8 mouse cellular contexts compared by ENCODE assay signal in genomic region chr14:53935336-53935735, GRCm38 (mm10).
A peak's percentile ranks its signal among the peaks of the same experiment; 100 is the strongest.
DNase-seq lines count a peak whose midpoint lies in the region; TF ChIP-seq lines count a peak whose summit lies in the region.
"Not testable (repeated sequence)": the region's sequence is repeated elsewhere in the genome, so short reads cannot be mapped to it uniquely, and the experiment has no call there.

No protein-coding gene starts in this region.

- H3K4me3 ChIP-seq in cerebellum, adult 2 months (replicated peaks; ENCODE audit: insufficient read depth, low read depth, low read length); gastrocnemius, adult 2 months; thymus, adult 2 months (ENCODE audit: control insufficient read depth, insufficient read depth, low read length): not testable (repeated sequence)

- not testable (repeated sequence) for H3K27me3 ChIP-seq in cerebellum, adult 2 months (ENCODE audit: control insufficient read depth, insufficient read depth, low read length); thymus, adult 2 months (ENCODE audit: control insufficient read depth, insufficient read depth, low read length)

- DNase-seq in CD8-positive naive resting alpha-beta T cell, adult 2 months (ENCODE audit: low read depth in 2 of 2, low spot score in 2 of 2) = peak; percentile 60 to 66
- peak; percentile 57 to 68 for DNase-seq in cerebellum, adult 2 months
- peak; percentile 56 for DNase-seq in gastrocnemius, adult 2 months
- DNase-seq in heart, postnatal 36 days = peak; percentile 59 to 62
- DNase-seq in layer of hippocampus, adult 8-10 months (ENCODE audit: low spot score in 2 of 2) = peak; percentile 58 to 79
- DNase-seq in left cerebral cortex, postnatal 36 days (ENCODE audit: low spot score in 2 of 2) = peak; percentile 72 to 74
- peak; percentile 59 for DNase-seq in right cerebral cortex, adult 18-20 months
- peak; percentile 67 for DNase-seq in thymus, adult 2 months

- not testable (repeated sequence) for H3K4me1 ChIP-seq in cerebellum, adult 2 months (ENCODE audit: control insufficient read depth, insufficient read depth, low read length); thymus, adult 2 months (replicated peaks; ENCODE audit: control insufficient read depth, insufficient read depth, low read length)

- TF ChIP-seq CTCF in cerebellum, adult 2 months (IDR thresholded peaks at IDR 0.05; ENCODE audit: borderline replicate concordance, insufficient read depth, low read depth, low read length); gastrocnemius, adult 2 months (IDR thresholded peaks at IDR 0.05); thymus, adult 2 months (IDR thresholded peaks at IDR 0.05; ENCODE audit: borderline replicate concordance, control insufficient read depth, extremely low read depth, insufficient read depth, low read length, poor library complexity): not testable (repeated sequence)

- not testable (repeated sequence) for H3K36me3 ChIP-seq in thymus, adult 2 months (ENCODE audit: control insufficient read depth, insufficient read depth, low read length)

- TF ChIP-seq POLR2A in cerebellum, adult 2 months (IDR thresholded peaks at IDR 0.05; ENCODE audit: borderline replicate concordance, insufficient read depth, low read length); thymus, adult 2 months (IDR thresholded peaks at IDR 0.05; ENCODE audit: control insufficient read depth, extremely low read depth, insufficient read depth, low read length, poor library complexity): not testable (repeated sequence)

- 96% methylated on average over 10 of the region's 13 CpGs for WGBS in cerebellum, adult 2 months
- 97% methylated on average over 10 of the region's 13 CpGs for WGBS in thymus, adult 2 months

- H3K27ac ChIP-seq in cerebellum, adult 2 months (ENCODE audit: insufficient read depth, low read length); gastrocnemius, adult 2 months; thymus, adult 2 months (ENCODE audit: control insufficient read depth, insufficient read depth, low read length): not testable (repeated sequence)

- intact Hi-C loops in gastrocnemius, adult 2 months (cut with DNase I); heart, postnatal 36 days (cut with DNase I); left cerebral cortex, postnatal 36 days (cut with DNase I): not testable (repeated sequence)
